Mouse (Mus musculus) spleen, adult 2 months (tissue): Measurements from ENCODE around the gene Arhgef2.

ENCODE experiments used
- CTCF ChIP-seq: fragments of 200-500 bp; IDR thresholded peaks from 2 replicates; pipeline ENCODE4 v1.5.1; 2011; ENCODE audit warnings: mild to moderate bottlenecking, inconsistent platforms; ENCODE audit not compliant: insufficient read depth, insufficient read length, insufficient replicate concordance; ENCODE audit errors: extremely low read depth
- POLR2A ChIP-seq: fragments of 200-500 bp; IDR thresholded peaks from 2 replicates; pipeline ENCODE4 v1.6.1; 2011; ENCODE audit warnings: low read depth, low read length, inconsistent platforms

DNA sequence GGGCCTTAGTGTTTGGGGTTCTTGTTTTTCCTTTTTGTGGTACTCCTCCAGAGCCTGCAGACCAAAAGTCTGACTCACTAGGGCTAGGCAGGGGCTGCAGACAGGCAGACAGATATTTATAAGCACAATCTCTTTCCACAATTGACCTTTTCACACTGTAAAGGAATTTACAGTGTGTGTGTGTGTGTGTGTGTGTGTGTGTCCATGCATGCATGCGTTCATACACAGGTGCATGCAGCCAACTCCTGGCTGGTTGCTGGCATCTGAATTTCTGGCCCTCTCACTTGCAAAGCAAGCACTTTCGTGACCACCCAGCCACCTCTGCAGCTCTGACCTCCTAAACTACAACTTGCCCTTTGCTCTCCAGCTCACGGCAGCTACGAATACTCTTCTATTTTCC, 3.3 kb downstream of the Arhgef2 start:
- no peak for TF ChIP-seq CTCF
- no peak for TF ChIP-seq POLR2A
